In the genomic region with DNA sequence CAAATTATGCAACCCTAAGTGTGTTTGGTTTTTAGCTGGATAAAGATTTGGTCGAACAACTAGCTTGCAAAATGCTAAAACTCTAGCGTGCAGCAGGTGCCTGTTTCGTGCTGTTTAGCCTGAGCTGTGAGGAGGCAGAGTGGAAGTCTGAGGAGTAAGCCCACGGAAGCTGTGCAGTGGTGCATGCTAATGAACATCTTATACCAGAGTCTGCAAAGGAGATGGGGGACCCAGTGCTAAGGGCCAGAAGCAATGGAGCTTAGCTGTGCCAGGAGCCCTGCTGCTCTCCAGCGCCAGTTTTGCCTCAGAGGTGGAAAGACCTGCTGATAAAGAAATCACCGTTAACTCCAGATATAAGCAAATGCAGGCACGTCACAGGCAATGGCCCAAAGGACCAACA, we compare ENCODE assay signal across 20 mouse cellular contexts.
"Had no signal": no experiment of that assay in that cellular context is flagged by ENCODE, and none has a peak within 500 bp of the region (broad histone marks: within the 10 kb centered on the region; RNA-seq: fewer than 3 reads in every experiment).

No protein-coding gene starts in this region.

- ATAC-seq: forebrain, embryonic 16.5 days; hindbrain, embryonic 16.5 days; inflammation-experienced regulatory T-cells, adult 6 months; intestine, embryonic 15.5 days; intestine, postnatal 0 days had no signal

- H3K9ac ChIP-seq: heart, embryonic 12.5 days; hindbrain, embryonic 12.5 days; hindbrain, embryonic 14.5 days; intestine, embryonic 15.5 days; kidney, embryonic 15.5 days; limb, embryonic 12.5 days had no signal

- H3K36me3 ChIP-seq: heart, embryonic 10.5 days; heart, embryonic 12.5 days; hindbrain, embryonic 10.5 days; hindbrain, embryonic 12.5 days; intestine, embryonic 15.5 days; kidney, embryonic 15.5 days; limb, embryonic 12.5 days had no signal

- H3K4me1 ChIP-seq: heart, embryonic 10.5 days; heart, embryonic 12.5 days; hindbrain, embryonic 12.5 days; intestine, embryonic 15.5 days; kidney, embryonic 15.5 days; limb, embryonic 10.5 days; limb, embryonic 12.5 days had no signal

- H3K27me3 ChIP-seq: heart, embryonic 12.5 days; hindbrain, embryonic 12.5 days; intestine, embryonic 15.5 days; kidney, embryonic 15.5 days; limb, embryonic 12.5 days had no signal

- H3K27ac ChIP-seq: gastrocnemius, adult 2 months; heart, embryonic 10.5 days; hindbrain, embryonic 10.5 days; hindbrain, embryonic 12.5 days; hindbrain, embryonic 14.5 days; intestine, embryonic 15.5 days; kidney, embryonic 15.5 days; layer of hippocampus, adult 2 months; left cerebral cortex, adult 2 months; limb, embryonic 10.5 days; limb, embryonic 12.5 days had no signal

- H3K9me3 ChIP-seq: hindbrain, embryonic 12.5 days; intestine, embryonic 15.5 days; kidney, embryonic 15.5 days; limb, embryonic 10.5 days had no signal

- DNase-seq: gastrocnemius, adult 2 months; gastrocnemius, postnatal 10 days; gastrocnemius, postnatal 25 days; kidney, adult 2 months had no signal

- H3K4me3 ChIP-seq: gastrocnemius, adult 2 months; heart, embryonic 10.5 days; heart, embryonic 12.5 days; hindbrain, embryonic 10.5 days; hindbrain, embryonic 12.5 days; intestine, embryonic 15.5 days; kidney, embryonic 15.5 days; layer of hippocampus, adult 2 months; left cerebral cortex, adult 2 months; limb, embryonic 10.5 days; limb, embryonic 12.5 days had no signal

- H3K4me2 ChIP-seq: heart, embryonic 12.5 days; hindbrain, embryonic 12.5 days; hindbrain, embryonic 14.5 days; intestine, embryonic 15.5 days; kidney, embryonic 15.5 days; limb, embryonic 12.5 days; liver, embryonic 11.5 days had no signal
